Mouse (Mus musculus) kidney, embryonic 14.5 days (tissue): ENCODE data around the gene Dlgap3. TPM values are rescaled to one million over a fixed set of nuclear protein-coding genes. Genes with fewer than 3 reads are reported as not detected.

ENCODE experiments used
- ATAC-seq: fragments of 200-750 bp; cut with Nextera tagmentation; 2 replicates; pipeline ENCODE4 v1.8.0; 2017; ENCODE audit warnings: moderate number of reproducible peaks, mild to moderate bottlenecking, moderate TSS enrichment, moderate library complexity; ENCODE audit not compliant: low FRiP score, low TSS enrichment
- H3K27ac ChIP-seq: fragments of 300-500 bp; sonication (generic); 2 replicates; pipeline ENCODE4 v1.5.1; 2014; ENCODE audit warnings: low read depth, mild to moderate bottlenecking, low read length, moderate library complexity, mixed read lengths
- H3K27me3 ChIP-seq: fragments of 300-500 bp; sonication (generic); 2 replicates; pipeline ENCODE4 v1.6.1; 2014; ENCODE audit warnings: mild to moderate bottlenecking, low read length; ENCODE audit not compliant: control insufficient read depth, insufficient read depth
- H3K36me3 ChIP-seq: fragments of 300-500 bp; sonication (generic); 2 replicates; pipeline ENCODE4 v1.6.1; 2014; ENCODE audit warnings: low read length, mixed read lengths; ENCODE audit not compliant: control insufficient read depth, insufficient read depth
- H3K4me1 ChIP-seq: fragments of 300-500 bp; sonication (generic); 2 replicates; pipeline ENCODE4 v1.6.1; 2014; ENCODE audit warnings: low read length, mixed read lengths; ENCODE audit not compliant: control insufficient read depth, insufficient read depth
- H3K4me2 ChIP-seq: fragments of 300-500 bp; sonication (generic); replicated peaks from 2 replicates; pipeline ENCODE4 v1.6.1; 2014; ENCODE audit warnings: low read depth, mild to moderate bottlenecking, low read length
- H3K4me3 ChIP-seq: fragments of 300-500 bp; sonication (generic); 2 replicates; pipeline ENCODE4 v1.5.1; 2014; ENCODE audit warnings: mild to moderate bottlenecking, low read length
- H3K9ac ChIP-seq: fragments of 300-500 bp; sonication (generic); 2 replicates; pipeline ENCODE4 v1.6.1; 2014; ENCODE audit warnings: low read depth, mild to moderate bottlenecking, low read length, moderate library complexity
- H3K9me3 ChIP-seq: fragments of 300-500 bp; sonication (generic); 2 replicates; pipeline ENCODE4 v1.6.1; 2016; ENCODE audit warnings: low read length; ENCODE audit not compliant: control insufficient read depth
- WGBS: fragments of 180-500 bp; shearing (Covaris S2); extraction: QIAGEN DNeasy Blood & Tissue Kit; methylation state at CpG from one replicate; pipeline ENCODE4 v1.1.7; 2014; 5-methylcytosine and 5-hydroxymethylcytosine counted together
- polyA plus RNA-seq: library from polyadenylated mRNA; unstranded; fragments of >200 nt; fragmentation: Nextera tagmentation; extraction: Ambion mirVana; gene quantifications from 2 replicates; pipeline ENCODE4 v1.2.1, GENCODE M21; 2014

Gene Dlgap3
- polyA plus RNA-seq, 1 experiment from 2014 or later = 0.79 TPM

- H3K27ac ChIP-seq = no peak overlapping the region
- peaks cover 49% of the 10 kb centered on the region for H3K27me3 ChIP-seq
- no peak overlapping the region for H3K9ac ChIP-seq
- H3K4me1 ChIP-seq = no peaks in the 10 kb centered on the region
- H3K9me3 ChIP-seq = no peaks in the 10 kb centered on the region
- no peak overlapping the region for H3K4me2 ChIP-seq
- no peak overlapping the region for H3K4me3 ChIP-seq
- 50% methylated on average over 4 of the region's 4 CpGs for WGBS
- H3K36me3 ChIP-seq = no peaks in the 10 kb centered on the region
- ATAC-seq = no peak
Observed at GRCm38 (mm10) chr4:127223755-127224154, 54.8 kb downstream of the Dlgap3 start.

- Histone ChIP-seq H3K27ac (no peak overlapping the region), H3K9ac (no peak overlapping the region), H3K4me3 (no peak overlapping the region), H3K4me1 (no peaks in the 10 kb centered on the region), H3K27me3 (peaks cover 49% of the 10 kb centered on the region), H3K4me2 (no peak overlapping the region; the same call in 1 of the 2 replicates), H3K9me3 (no peaks in the 10 kb centered on the region), H3K36me3 (no peaks in the 10 kb centered on the region)
- ATAC-seq = no peak
- 13% methylated on average over 19 of the region's 19 CpGs for WGBS
Observed at GRCm38 (mm10) chr4:127224444-127225100, 55.6 kb downstream of the Dlgap3 start.

GRCm38 (mm10) chr4:127226067-127226466 is 57.1 kb downstream of the Dlgap3 start:
- no peaks in the 10 kb centered on the region for H3K4me1 ChIP-seq
- no peak overlapping the region for H3K9ac ChIP-seq
- H3K4me3 ChIP-seq = no peak overlapping the region
- H3K27me3 ChIP-seq = peaks cover 49% of the 10 kb centered on the region
- no peaks in the 10 kb centered on the region for H3K9me3 ChIP-seq
- 45% methylated on average over 4 of the region's 4 CpGs for WGBS
- no peak overlapping the region for H3K27ac ChIP-seq
- ATAC-seq = no peak
- H3K36me3 ChIP-seq = no peaks in the 10 kb centered on the region
- H3K4me2 ChIP-seq = no peak overlapping the region

- Histone ChIP-seq H3K4me3 (no peak overlapping the region; the same call in 1 of the 2 replicates), H3K9ac (no peak overlapping the region), H3K27me3 (peaks cover 49% of the 10 kb centered on the region), H3K27ac (no peak overlapping the region), H3K4me2 (0 out of 2 replicates have a peak overlapping the region, but pooled peaks have one; percentile 15), H3K9me3 (no peaks in the 10 kb centered on the region), H3K4me1 (no peaks in the 10 kb centered on the region), H3K36me3 (no peaks in the 10 kb centered on the region)
- WGBS = 19% methylated on average over 17 of the region's 17 CpGs
- ATAC-seq = no peak
Observed at GRCm38 (mm10) chr4:127227051-127227673, 58.2 kb downstream of the Dlgap3 start.

- no peak overlapping the region for H3K4me2 ChIP-seq
- no peaks in the 10 kb centered on the region for H3K36me3 ChIP-seq
- 42% methylated on average over 6 of the region's 6 CpGs for WGBS
- no peak overlapping the region for H3K27ac ChIP-seq
- no peaks in the 10 kb centered on the region for H3K9me3 ChIP-seq
- no peak overlapping the region for H3K4me3 ChIP-seq
- H3K27me3 ChIP-seq = peaks cover 14% of the 10 kb centered on the region
- H3K9ac ChIP-seq = no peak overlapping the region
- peaks cover 7% of the 10 kb centered on the region; the same call in 1 of the 2 replicates for H3K4me1 ChIP-seq
- no peak for ATAC-seq
Observed at GRCm38 (mm10) chr4:127232028-127232427, 63.0 kb downstream of the Dlgap3 start.

GRCm38 (mm10) chr4:127232551-127232950 is 63.5 kb downstream of the Dlgap3 start:
- no peak overlapping the region for H3K27ac ChIP-seq
- WGBS = 69% methylated on average over 5 of the region's 5 CpGs
- H3K9me3 ChIP-seq = no peaks in the 10 kb centered on the region
- H3K4me1 ChIP-seq = peaks cover 7% of the 10 kb centered on the region; the same call in 1 of the 2 replicates
- no peak for ATAC-seq
- H3K4me3 ChIP-seq = no peak overlapping the region
- H3K27me3 ChIP-seq = peaks cover 16% of the 10 kb centered on the region
- no peaks in the 10 kb centered on the region for H3K36me3 ChIP-seq
- H3K9ac ChIP-seq = no peak overlapping the region
- H3K4me2 ChIP-seq = no peak overlapping the region

GRCm38 (mm10) chr4:127233416-127234125 is 64.6 kb downstream of the Dlgap3 start:
- H3K4me2 ChIP-seq = no peak overlapping the region
- peaks cover 17% of the 10 kb centered on the region for H3K27me3 ChIP-seq
- H3K4me1 ChIP-seq = peaks cover 7% of the 10 kb centered on the region; the same call in 1 of the 2 replicates
- H3K27ac ChIP-seq = no peak overlapping the region
- no peak overlapping the region for H3K9ac ChIP-seq
- H3K9me3 ChIP-seq = no peaks in the 10 kb centered on the region
- H3K36me3 ChIP-seq = no peaks in the 10 kb centered on the region
- no peak for ATAC-seq
- whole genome bisulfite sequencing = 88% methylated on average over 39 of the region's 40 CpGs
- no peak overlapping the region for H3K4me3 ChIP-seq

- H3K9me3 ChIP-seq = no peaks in the 10 kb centered on the region
- H3K4me3 ChIP-seq = peak overlapping the region; percentile 40
- no peak overlapping the region for H3K27ac ChIP-seq
- peaks cover 17% of the 10 kb centered on the region for H3K27me3 ChIP-seq
- under 1% methylated on average over 53 of the region's 67 CpGs for WGBS
- H3K36me3 ChIP-seq = no peaks in the 10 kb centered on the region
- ATAC-seq = peak; percentile 83
- peaks cover 7% of the 10 kb centered on the region; the same call in 1 of the 2 replicates for H3K4me1 ChIP-seq
- peak overlapping the region; percentile 96 for H3K4me2 ChIP-seq
- H3K9ac ChIP-seq = peak overlapping the region; percentile 62
Observed at GRCm38 (mm10) chr4:127235742-127236487, 66.9 kb downstream of the Dlgap3 start.
